Mouse (Mus musculus): ENCODE data around the gene Ghdc. TPM values are rescaled to one million over a fixed set of nuclear protein-coding genes. Genes with fewer than 3 reads are reported as not detected.
"Not testable (repeated sequence)": the region's sequence is repeated elsewhere in the genome, so short reads cannot be mapped to it uniquely, and the experiment has no call there.

Gene Ghdc
- polyA plus RNA-seq, 1 experiment from 2014 or later, result 5.4 TPM

- no peaks in the 10 kb centered on the region for H3K27me3 ChIP-seq
- H3K4me1 ChIP-seq (replicated peaks), result peaks cover 11% of the 10 kb centered on the region
- H3K9ac ChIP-seq (replicated peaks), result no peak overlapping the region
- H3K27ac ChIP-seq, result no peak overlapping the region
- no peak overlapping the region for H3K4me3 ChIP-seq (replicated peaks)
- WGBS, result 67% methylated on average over 20 of the region's 20 CpGs
- no peak for ATAC-seq (ENCODE audit: insufficient number of reproducible peaks, insufficient read depth, low FRiP score, low TSS enrichment, low read depth)
- H3K4me2 ChIP-seq, result no peak overlapping the region
- H3K36me3 ChIP-seq, result peaks cover 33% of the 10 kb centered on the region
- H3K9me3 ChIP-seq, result peaks cover 3% of the 10 kb centered on the region; the same call in 1 of the 2 replicates
These were observed 35.9 kb upstream of the Ghdc start for GRCm38 (mm10) chr11:100806380-100807305.

GRCm38 (mm10) chr11:100805535-100805934, 34.8 kb upstream of the Ghdc start:
- Histone ChIP-seq H3K9ac (replicated peaks) (no peak overlapping the region), H3K9me3 (no peaks in the 10 kb centered on the region), H3K27ac (no peak overlapping the region), H3K4me3 (replicated peaks) (no peak overlapping the region), H3K36me3 (peaks cover 43% of the 10 kb centered on the region), H3K27me3 (no peaks in the 10 kb centered on the region), H3K4me1 (replicated peaks) (peaks cover 8% of the 10 kb centered on the region), H3K4me2 (no peak overlapping the region)
- 69% methylated on average over 7 of the region's 7 CpGs for WGBS
- no peak for ATAC-seq (ENCODE audit: insufficient number of reproducible peaks, insufficient read depth, low FRiP score, low TSS enrichment, low read depth)

GRCm38 (mm10) chr11:100804409-100804808, 33.7 kb upstream of the Ghdc start:
- Histone ChIP-seq H3K4me3 (replicated peaks) (no peak overlapping the region), H3K4me2 (no peak overlapping the region), H3K27ac (no peak overlapping the region), H3K4me1 (replicated peaks) (peaks cover 4% of the 10 kb centered on the region; the same call in 1 of the 2 replicates), H3K9me3 (no peaks in the 10 kb centered on the region), H3K9ac (replicated peaks) (no peak overlapping the region), H3K27me3 (no peaks in the 10 kb centered on the region), H3K36me3 (peaks cover 51% of the 10 kb centered on the region)
- WGBS, result 93% methylated on average over 10 of the region's 10 CpGs
- no peak for ATAC-seq (ENCODE audit: insufficient number of reproducible peaks, insufficient read depth, low FRiP score, low TSS enrichment, low read depth)

- whole genome bisulfite sequencing, result 72% methylated on average over 5 of the region's 5 CpGs
- H3K4me3 ChIP-seq (replicated peaks), result no peak overlapping the region
- H3K36me3 ChIP-seq, result peaks cover 59% of the 10 kb centered on the region
- no peak for ATAC-seq (ENCODE audit: insufficient number of reproducible peaks, insufficient read depth, low FRiP score, low TSS enrichment, low read depth)
- no peaks in the 10 kb centered on the region for H3K27me3 ChIP-seq
- H3K9me3 ChIP-seq, result no peaks in the 10 kb centered on the region
- no peak overlapping the region for H3K4me2 ChIP-seq
- no peaks in the 10 kb centered on the region for H3K4me1 ChIP-seq (replicated peaks)
- no peak overlapping the region for H3K9ac ChIP-seq (replicated peaks)
- no peak overlapping the region for H3K27ac ChIP-seq
These were observed 28.7 kb upstream of the Ghdc start for GRCm38 (mm10) chr11:100799426-100799825.

- Histone ChIP-seq H3K27ac (no peak overlapping the region), H3K4me1 (replicated peaks) (no peaks in the 10 kb centered on the region), H3K27me3 (no peaks in the 10 kb centered on the region), H3K4me2 (no peak overlapping the region), H3K9me3 (no peaks in the 10 kb centered on the region), H3K9ac (replicated peaks) (no peak overlapping the region), H3K4me3 (replicated peaks) (no peak overlapping the region), H3K36me3 (peaks cover 51% of the 10 kb centered on the region)
- WGBS, result 54% methylated on average over 8 of the region's 8 CpGs
- no peak for ATAC-seq (ENCODE audit: insufficient number of reproducible peaks, insufficient read depth, low FRiP score, low TSS enrichment, low read depth)
These were observed 25.8 kb upstream of the Ghdc start for GRCm38 (mm10) chr11:100796585-100796984.

GRCm38 (mm10) chr11:100795386-100795785, 24.6 kb upstream of the Ghdc start:
- Histone ChIP-seq H3K9ac (replicated peaks) (no peak overlapping the region), H3K4me3 (replicated peaks) (no peak overlapping the region), H3K36me3 (peaks cover 50% of the 10 kb centered on the region), H3K4me2 (no peak overlapping the region), H3K9me3 (no peaks in the 10 kb centered on the region), H3K27me3 (no peaks in the 10 kb centered on the region), H3K4me1 (replicated peaks) (no peaks in the 10 kb centered on the region), H3K27ac (no peak overlapping the region)
- WGBS, result 92% methylated on average over 2 of the region's 2 CpGs
- no peak for ATAC-seq (ENCODE audit: insufficient number of reproducible peaks, insufficient read depth, low FRiP score, low TSS enrichment, low read depth)

- no peaks in the 10 kb centered on the region for H3K9me3 ChIP-seq
- no peaks in the 10 kb centered on the region for H3K27me3 ChIP-seq
- no peak overlapping the region for H3K4me2 ChIP-seq
- H3K27ac ChIP-seq, result no peak overlapping the region
- peaks cover 16% of the 10 kb centered on the region for H3K4me1 ChIP-seq (replicated peaks)
- H3K9ac ChIP-seq (replicated peaks), result no peak overlapping the region
- H3K36me3 ChIP-seq, result peaks cover 59% of the 10 kb centered on the region
- H3K4me3 ChIP-seq (replicated peaks), result no peak overlapping the region
- 92% methylated on average over 2 of the region's 2 CpGs for WGBS
- no peak for ATAC-seq (ENCODE audit: insufficient number of reproducible peaks, insufficient read depth, low FRiP score, low TSS enrichment, low read depth)
These were observed 20.8 kb upstream of the Ghdc start for GRCm38 (mm10) chr11:100791457-100792049.

- Histone ChIP-seq H3K36me3 (peaks cover 56% of the 10 kb centered on the region), H3K4me1 (replicated peaks) (peaks cover 21% of the 10 kb centered on the region)
- 87% methylated on average over 9 of the region's 9 CpGs for WGBS
- not testable (repeated sequence) for ATAC-seq (ENCODE audit: insufficient number of reproducible peaks, insufficient read depth, low FRiP score, low TSS enrichment, low read depth); H3K4me3 ChIP-seq (replicated peaks); H3K27ac ChIP-seq; H3K27me3 ChIP-seq; H3K9me3 ChIP-seq; H3K9ac ChIP-seq (replicated peaks); H3K4me2 ChIP-seq
These were observed 19.9 kb upstream of the Ghdc start for GRCm38 (mm10) chr11:100790644-100791043.

- Histone ChIP-seq H3K27me3 (no peaks in the 10 kb centered on the region), H3K4me1 (replicated peaks) (peaks cover 21% of the 10 kb centered on the region), H3K36me3 (peaks cover 65% of the 10 kb centered on the region), H3K4me2 (no peak overlapping the region), H3K4me3 (replicated peaks) (no peak overlapping the region), H3K9ac (replicated peaks) (no peak overlapping the region), H3K9me3 (no peaks in the 10 kb centered on the region), H3K27ac (no peak overlapping the region)
- no peak for ATAC-seq (ENCODE audit: insufficient number of reproducible peaks, insufficient read depth, low FRiP score, low TSS enrichment, low read depth)
- WGBS, result 74% methylated on average over 3 of the region's 3 CpGs
These were observed 18.9 kb upstream of the Ghdc start for GRCm38 (mm10) chr11:100789702-100790101.

GRCm38 (mm10) chr11:100785774-100786173, 15.0 kb upstream of the Ghdc start:
- H3K27me3 ChIP-seq, result no peaks in the 10 kb centered on the region
- no peak overlapping the region for H3K4me3 ChIP-seq (replicated peaks)
- H3K36me3 ChIP-seq, result peaks cover 66% of the 10 kb centered on the region
- WGBS, result 93% methylated on average over 2 of the region's 2 CpGs
- H3K27ac ChIP-seq, result no peak overlapping the region
- peaks cover 21% of the 10 kb centered on the region for H3K4me1 ChIP-seq (replicated peaks)
- H3K9me3 ChIP-seq, result no peaks in the 10 kb centered on the region
- H3K9ac ChIP-seq (replicated peaks), result no peak overlapping the region
- no peak overlapping the region for H3K4me2 ChIP-seq
- ATAC-seq (ENCODE audit: insufficient number of reproducible peaks, insufficient read depth, low FRiP score, low TSS enrichment, low read depth), result no peak

- 88% methylated on average over 8 of the region's 8 CpGs for WGBS
- Histone ChIP-seq H3K27me3 (no peaks in the 10 kb centered on the region), H3K9ac (replicated peaks) (no peak overlapping the region), H3K36me3 (peaks cover 62% of the 10 kb centered on the region), H3K27ac (no peak overlapping the region), H3K4me3 (replicated peaks) (no peak overlapping the region), H3K4me1 (replicated peaks) (peaks cover 21% of the 10 kb centered on the region), H3K4me2 (no peak overlapping the region), H3K9me3 (no peaks in the 10 kb centered on the region)
- ATAC-seq (ENCODE audit: insufficient number of reproducible peaks, insufficient read depth, low FRiP score, low TSS enrichment, low read depth), result no peak
These were observed 13.5 kb upstream of the Ghdc start for GRCm38 (mm10) chr11:100784286-100784685.

All from limb, embryonic 12.5 days (tissue).